Mouse (Mus musculus): ENCODE measurements around the gene Gm16430.
"Not testable (repeated sequence)": the region's sequence is repeated elsewhere in the genome, so short reads cannot be mapped to it uniquely, and the experiment has no call there.

DNA sequence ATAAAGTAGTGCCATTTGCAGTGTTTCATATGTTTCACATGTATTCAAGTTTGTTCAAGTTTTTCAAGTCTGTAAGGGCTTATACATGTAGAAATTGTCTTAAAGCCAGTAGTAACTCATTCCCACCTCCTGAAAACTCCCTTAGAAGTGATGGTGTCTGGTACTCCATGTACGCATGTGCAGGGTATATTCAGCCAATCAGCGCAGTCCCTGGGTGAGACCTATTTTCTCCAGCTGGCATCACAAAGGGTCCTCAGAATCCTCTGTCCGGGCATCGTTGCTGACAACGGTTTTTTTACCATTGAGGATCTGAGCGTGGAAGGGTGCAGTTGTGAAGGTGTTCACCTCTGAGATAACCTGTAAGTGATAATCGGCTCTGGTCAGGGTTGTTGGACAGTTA is at the start of gene Gm16430:
- TF ChIP-seq CTCF (IDR thresholded peaks at IDR 0.05; ENCODE audit: borderline replicate concordance, extremely low read depth, insufficient read depth, insufficient read length); POLR2A (IDR thresholded peaks at IDR 0.05; ENCODE audit: borderline replicate concordance, extremely low read depth, insufficient read depth, insufficient read length, poor library complexity, severe bottlenecking): not testable (repeated sequence)

Measured in brain, embryonic 14.5 days (tissue).